Comparison of ENCODE assay signal across 21 mouse cellular contexts in genomic region chr14:76185358-76185757, GRCm38 (mm10).
A peak's percentile ranks its signal among the peaks of the same experiment; 100 is the strongest.
DNase-seq lines count a peak whose midpoint lies in the region; ATAC-seq and TF ChIP-seq lines count a peak whose summit lies in the region.
"Had no signal": no experiment of that assay in that cellular context is flagged by ENCODE, and none has a peak within 500 bp of the region (broad histone marks: within the 10 kb centered on the region; RNA-seq: fewer than 3 reads in every experiment).

No protein-coding gene starts in this region.

- no peak overlapping the region for H3K27ac ChIP-seq in intestine, embryonic 16.5 days (ENCODE audit: low read length)
- no peak overlapping the region for H3K27ac ChIP-seq in intestine, embryonic 15.5 days
- 0 out of 2 replicates have a peak overlapping the region, but pooled peaks have one; percentile 2 for H3K27ac ChIP-seq in midbrain, embryonic 10.5 days (replicated peaks)
- H3K27ac ChIP-seq in midbrain, embryonic 15.5 days: no peak overlapping the region
- no peak overlapping the region for H3K27ac ChIP-seq in intestine, postnatal 0 days (ENCODE audit: low read depth, low read length)
- H3K27ac ChIP-seq: embryonic facial prominence, embryonic 10.5 days; heart, embryonic 13.5 days had no signal

- peaks cover 4% of the 10 kb centered on the region; the same call in 1 of the 2 replicates for H3K4me1 ChIP-seq in intestine, embryonic 16.5 days (ENCODE audit: control insufficient read depth, insufficient read depth, low read length)
- H3K4me1 ChIP-seq in intestine, embryonic 15.5 days (replicated peaks): peaks cover 3% of the 10 kb centered on the region; the same call in 1 of the 2 replicates
- peaks cover 17% of the 10 kb centered on the region for H3K4me1 ChIP-seq in midbrain, embryonic 10.5 days
- no peaks in the 10 kb centered on the region for H3K4me1 ChIP-seq in midbrain, embryonic 15.5 days
- no peaks in the 10 kb centered on the region for H3K4me1 ChIP-seq in intestine, postnatal 0 days (replicated peaks; ENCODE audit: control insufficient read depth, insufficient read depth, low read length)

- H3K36me3 ChIP-seq in intestine, embryonic 16.5 days (ENCODE audit: control insufficient read depth, insufficient read depth, low read length): no peaks in the 10 kb centered on the region
- no peaks in the 10 kb centered on the region for H3K36me3 ChIP-seq in intestine, embryonic 15.5 days
- H3K36me3 ChIP-seq in midbrain, embryonic 10.5 days: no peaks in the 10 kb centered on the region
- H3K36me3 ChIP-seq in midbrain, embryonic 15.5 days (replicated peaks): no peaks in the 10 kb centered on the region
- H3K36me3 ChIP-seq in intestine, postnatal 0 days (ENCODE audit: control insufficient read depth, insufficient read depth): no peaks in the 10 kb centered on the region
- H3K36me3 ChIP-seq: embryonic facial prominence, embryonic 10.5 days; heart, embryonic 13.5 days had no signal

- H3K9me3 ChIP-seq in intestine, embryonic 16.5 days (ENCODE audit: control insufficient read depth, low read length): no peaks in the 10 kb centered on the region
- no peaks in the 10 kb centered on the region for H3K9me3 ChIP-seq in intestine, embryonic 15.5 days
- no peaks in the 10 kb centered on the region for H3K9me3 ChIP-seq in midbrain, embryonic 10.5 days (replicated peaks)
- no peaks in the 10 kb centered on the region for H3K9me3 ChIP-seq in midbrain, embryonic 15.5 days
- no peaks in the 10 kb centered on the region for H3K9me3 ChIP-seq in intestine, postnatal 0 days (ENCODE audit: control insufficient read depth)
- H3K9me3 ChIP-seq: embryonic facial prominence, embryonic 10.5 days; heart, embryonic 13.5 days had no signal

- H3K4me2 ChIP-seq in intestine, embryonic 16.5 days (ENCODE audit: low read depth, low read length): no peak overlapping the region
- no peak overlapping the region for H3K4me2 ChIP-seq in intestine, embryonic 15.5 days (replicated peaks)
- no peak overlapping the region for H3K4me2 ChIP-seq in midbrain, embryonic 15.5 days
- H3K4me2 ChIP-seq in intestine, postnatal 0 days (replicated peaks; ENCODE audit: low read depth): no peak overlapping the region
- H3K4me2 ChIP-seq: heart, embryonic 13.5 days had no signal

- peak; percentile 56 for ATAC-seq in intestine, embryonic 16.5 days
- no peak for ATAC-seq in intestine, embryonic 15.5 days
- ATAC-seq in midbrain, embryonic 15.5 days (replicated peaks): no peak
- peak; percentile 50; the same call in 1 of the 2 replicates for ATAC-seq in intestine, postnatal 0 days
- ATAC-seq: activated CD4-positive, CD25-positive, alpha-beta regulatory T cell, adult 4 months; CD4-positive, CD25-positive, alpha-beta regulatory T cell, adult 4 months; forebrain, embryonic 14.5 days; Patski had no signal

- DNase-seq in midbrain, embryonic 10.5 days (ENCODE audit: low spot score): no peak
- peak; percentile 14 for DNase-seq in kidney, postnatal 14 days
- no peak for DNase-seq in urinary bladder, adult 2 months (ENCODE audit: low spot score)
- no peak for DNase-seq in right cerebral cortex, postnatal 25 days
- DNase-seq: adrenal gland, postnatal 14 days; B cell, adult 2 months; cerebellum, adult 11-12 months; cerebellum, adult 9-11 months; gastrocnemius, postnatal 36 days; heart, adult 11 months; heart, postnatal 36 days had no signal

- no peak overlapping the region for H3K4me3 ChIP-seq in intestine, embryonic 16.5 days (ENCODE audit: low read length)
- H3K4me3 ChIP-seq in intestine, embryonic 15.5 days (replicated peaks): no peak overlapping the region
- no peak overlapping the region for H3K4me3 ChIP-seq in midbrain, embryonic 10.5 days
- H3K4me3 ChIP-seq in midbrain, embryonic 15.5 days: no peak overlapping the region
- H3K4me3 ChIP-seq in intestine, postnatal 0 days (ENCODE audit: low read depth, low read length): no peak overlapping the region
- H3K4me3 ChIP-seq: embryonic facial prominence, embryonic 10.5 days; heart, embryonic 13.5 days had no signal

- no peaks in the 10 kb centered on the region for H3K27me3 ChIP-seq in intestine, embryonic 16.5 days (replicated peaks; ENCODE audit: control insufficient read depth, insufficient read depth, low read length)
- H3K27me3 ChIP-seq in intestine, embryonic 15.5 days (replicated peaks): no peaks in the 10 kb centered on the region
- no peaks in the 10 kb centered on the region for H3K27me3 ChIP-seq in midbrain, embryonic 10.5 days (ENCODE audit: low read depth, poor library complexity, severe bottlenecking)
- H3K27me3 ChIP-seq in midbrain, embryonic 15.5 days (replicated peaks): no peaks in the 10 kb centered on the region
- H3K27me3 ChIP-seq in intestine, postnatal 0 days (replicated peaks; ENCODE audit: control insufficient read depth, insufficient read depth, low read length): no peaks in the 10 kb centered on the region
- H3K27me3 ChIP-seq: heart, embryonic 13.5 days; Patski had no signal

- H3K9ac ChIP-seq in intestine, embryonic 16.5 days (ENCODE audit: low read depth, low read length): no peak overlapping the region
- no peak overlapping the region for H3K9ac ChIP-seq in intestine, embryonic 15.5 days
- no peak overlapping the region for H3K9ac ChIP-seq in midbrain, embryonic 15.5 days
- no peak overlapping the region for H3K9ac ChIP-seq in intestine, postnatal 0 days (ENCODE audit: low read depth, low read length)
- H3K9ac ChIP-seq: heart, embryonic 13.5 days had no signal

- TF ChIP-seq CTCF in intestine, postnatal 0 days (IDR thresholded peaks at IDR 0.05; ENCODE audit: low read depth): no peak

- WGBS in intestine, embryonic 16.5 days: 60% methylated on average over 5 of the region's 5 CpGs
- WGBS in intestine, embryonic 15.5 days: 67% methylated on average over 5 of the region's 5 CpGs
- WGBS in midbrain, embryonic 10.5 days: 90% methylated on average over 5 of the region's 5 CpGs
- WGBS in midbrain, embryonic 15.5 days: 88% methylated on average over 5 of the region's 5 CpGs
- 45% methylated on average over 5 of the region's 5 CpGs for WGBS in intestine, postnatal 0 days

Comparison
In these comparisons a context has a peak if more than half of its experiments do, and no peak if none do; other contexts are left out.
1. ATAC-seq: peak in intestine, embryonic 16.5 days (single experiment) and intestine, postnatal 0 days (single experiment); none in intestine, embryonic 15.5 days (single experiment) and midbrain, embryonic 15.5 days (single experiment).